In the genomic region with DNA sequence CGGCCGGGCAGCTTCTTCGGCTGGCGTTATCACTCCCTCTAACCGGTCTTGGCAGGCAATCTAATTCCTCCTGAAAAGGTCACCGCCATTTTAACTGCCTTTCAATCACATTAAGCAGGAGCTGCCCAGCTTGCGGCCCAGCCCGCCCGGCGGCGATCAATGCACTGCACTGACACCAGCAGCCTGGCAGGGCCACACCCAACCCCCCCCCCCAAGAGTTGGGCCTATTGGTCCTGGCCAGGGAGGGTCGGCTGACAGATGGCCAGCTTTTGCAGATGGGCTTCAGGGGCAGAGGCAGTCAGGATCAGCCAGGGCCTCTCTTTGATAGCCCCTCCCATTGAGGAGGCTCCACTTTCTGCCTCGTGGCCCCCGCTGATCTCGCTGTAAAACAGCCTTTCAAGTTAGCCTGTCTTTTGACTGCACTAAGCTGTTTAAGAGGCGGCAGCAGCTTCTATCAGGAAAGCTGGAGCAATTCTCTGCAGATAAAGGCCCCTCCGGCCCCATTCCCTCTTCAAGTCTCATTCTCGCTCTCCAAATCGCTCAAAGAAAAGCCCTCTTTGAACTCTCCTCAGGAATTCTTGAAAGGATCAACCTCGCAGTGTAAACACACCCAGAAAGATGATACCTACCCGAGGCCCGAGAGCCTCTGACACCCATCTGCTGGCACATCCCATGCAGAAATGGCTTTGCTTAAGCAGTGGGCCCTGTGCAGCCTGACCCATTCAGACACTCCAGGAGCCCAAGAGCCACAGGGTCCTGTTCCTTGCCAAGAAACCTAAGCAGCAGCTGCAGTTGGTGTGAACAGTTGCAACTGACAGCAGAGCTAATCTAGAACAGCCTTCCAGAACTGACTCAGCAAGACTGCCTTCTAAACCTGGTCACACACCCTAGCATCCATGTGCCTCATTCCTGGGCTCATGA, we compare ENCODE assay signal across 10 mouse cellular contexts. TPM values are rescaled to one million over a fixed set of nuclear protein-coding genes. Genes with fewer than 3 reads are reported as not detected.
DNase-seq lines count a peak whose midpoint lies in the region; ATAC-seq and TF ChIP-seq lines count a peak whose summit lies in the region.
"Had no signal": no experiment of that assay in that cellular context is flagged by ENCODE, and none has a peak within 500 bp of the region (broad histone marks: within the 10 kb centered on the region; RNA-seq: fewer than 3 reads in every experiment).

No protein-coding gene starts in this region.

- no peaks in the 10 kb centered on the region for H3K9me3 ChIP-seq in heart, embryonic 16.5 days (replicated peaks; ENCODE audit: control insufficient read depth, low read length)
- H3K9me3 ChIP-seq in embryonic facial prominence, embryonic 11.5 days (replicated peaks; ENCODE audit: control insufficient read depth, low read length) = no peaks in the 10 kb centered on the region
- no peaks in the 10 kb centered on the region for H3K9me3 ChIP-seq in intestine, embryonic 16.5 days (ENCODE audit: control insufficient read depth, low read length)

- 0 out of 2 replicates have a peak, but pooled peaks have one; percentile 13 for ATAC-seq in heart, embryonic 16.5 days (replicated peaks; ENCODE audit: extremely low read depth, insufficient read depth, low FRiP score)
- peak; percentile 71 for ATAC-seq in embryonic facial prominence, embryonic 11.5 days (replicated peaks; ENCODE audit: insufficient number of reproducible peaks, low FRiP score, low TSS enrichment, low read depth)
- peak; percentile 60 for ATAC-seq in intestine, embryonic 16.5 days
- ATAC-seq: Patski had no signal

- 31% methylated on average over 22 of the region's 22 CpGs for WGBS in heart, embryonic 16.5 days
- 43% methylated on average over 22 of the region's 22 CpGs for WGBS in embryonic facial prominence, embryonic 11.5 days
- 27% methylated on average over 22 of the region's 22 CpGs for WGBS in intestine, embryonic 16.5 days

- H3K27me3 ChIP-seq in heart, embryonic 16.5 days (ENCODE audit: control insufficient read depth, insufficient read depth, low read length) = no peaks in the 10 kb centered on the region
- H3K27me3 ChIP-seq in embryonic facial prominence, embryonic 11.5 days (ENCODE audit: control insufficient read depth, insufficient read depth, low read length) = no peaks in the 10 kb centered on the region
- H3K27me3 ChIP-seq in intestine, embryonic 16.5 days (replicated peaks; ENCODE audit: control insufficient read depth, insufficient read depth, low read length) = no peaks in the 10 kb centered on the region
- H3K27me3 ChIP-seq: Patski had no signal

- peaks cover 33% of the 10 kb centered on the region for H3K36me3 ChIP-seq in heart, embryonic 16.5 days (ENCODE audit: control insufficient read depth, insufficient read depth)
- H3K36me3 ChIP-seq in embryonic facial prominence, embryonic 11.5 days (replicated peaks; ENCODE audit: control insufficient read depth, insufficient read depth, low read depth, low read length) = peaks cover 12% of the 10 kb centered on the region
- H3K36me3 ChIP-seq in intestine, embryonic 16.5 days (ENCODE audit: control insufficient read depth, insufficient read depth, low read length) = peaks cover 12% of the 10 kb centered on the region

- no peak for DNase-seq in heart, adult 11 months
- DNase-seq in embryonic facial prominence, embryonic 11.5 days (ENCODE audit: low spot score) = peak; percentile 43
- peak; percentile 78 for DNase-seq in retina, embryonic 14.5 days (ENCODE audit: low spot score)
- no peak for DNase-seq in left cerebral cortex, adult 2 months (ENCODE audit: extremely low spot score in 1 of 2, low spot score in 2 of 2)
- DNase-seq in B cell, adult 2 months = no peak
- no peak for DNase-seq in lung, postnatal 4 days

- intact Hi-C loops in left cerebral cortex, adult 2 months (cut with DNase I) = no loop called here

- peak overlapping the region; percentile 22; the same call in 1 of the 2 replicates for H3K9ac ChIP-seq in heart, embryonic 16.5 days (ENCODE audit: low read length)
- H3K9ac ChIP-seq in embryonic facial prominence, embryonic 11.5 days (replicated peaks; ENCODE audit: low read length) = no peak overlapping the region
- no peak overlapping the region; the same call in 1 of the 2 replicates for H3K9ac ChIP-seq in intestine, embryonic 16.5 days (ENCODE audit: low read depth, low read length)

- TF ChIP-seq CTCF in left cerebral cortex, adult 2 months (IDR thresholded peaks at IDR 0.05) = no peak

- H3K4me1 ChIP-seq in heart, embryonic 16.5 days (ENCODE audit: control insufficient read depth, insufficient read depth, low read length) = peaks cover 31% of the 10 kb centered on the region
- peaks cover 4% of the 10 kb centered on the region for H3K4me1 ChIP-seq in embryonic facial prominence, embryonic 11.5 days (ENCODE audit: control insufficient read depth, insufficient read depth, low read length)
- H3K4me1 ChIP-seq in intestine, embryonic 16.5 days (ENCODE audit: control insufficient read depth, insufficient read depth, low read length) = peaks cover 43% of the 10 kb centered on the region

- H3K4me3 ChIP-seq in heart, embryonic 16.5 days (ENCODE audit: low read length) = no peak overlapping the region
- no peak overlapping the region for H3K4me3 ChIP-seq in embryonic facial prominence, embryonic 11.5 days (ENCODE audit: low read depth, low read length)
- no peak overlapping the region for H3K4me3 ChIP-seq in intestine, embryonic 16.5 days (ENCODE audit: low read length)
- no peak overlapping the region for H3K4me3 ChIP-seq in left cerebral cortex, adult 2 months

- H3K27ac ChIP-seq in heart, embryonic 16.5 days (ENCODE audit: low read length) = no peak overlapping the region
- H3K27ac ChIP-seq in embryonic facial prominence, embryonic 11.5 days (replicated peaks; ENCODE audit: low read depth, low read length) = peak overlapping the region; percentile 38; the same call in 1 of the 2 replicates
- no peak overlapping the region for H3K27ac ChIP-seq in intestine, embryonic 16.5 days (ENCODE audit: low read length)
- H3K27ac ChIP-seq in left cerebral cortex, adult 2 months = no peak overlapping the region; the same call in 1 of the 2 replicates

- H3K4me2 ChIP-seq in heart, embryonic 16.5 days (ENCODE audit: low read depth, low read length) = no peak overlapping the region
- no peak overlapping the region for H3K4me2 ChIP-seq in embryonic facial prominence, embryonic 11.5 days (ENCODE audit: low read depth, low read length)
- H3K4me2 ChIP-seq in intestine, embryonic 16.5 days (ENCODE audit: low read depth, low read length) = 0 out of 2 replicates have a peak overlapping the region, but pooled peaks have one; percentile 21
- H3K4me2 ChIP-seq: liver, embryonic 11.5 days had no signal

RNA-seq across cellular contexts. Expression of gene Armh1, which starts 31.6 kb away (rescaled TPM):
- 0.85 and 0.95 TPM in 2 replicates for polyA plus RNA-seq in heart, embryonic 16.5 days (2015; fragmentation: Nextera tagmentation; extraction: Ambion mirVana)
- polyA plus RNA-seq in embryonic facial prominence, embryonic 11.5 days (2014; fragmentation: Nextera tagmentation; extraction: Ambion mirVana) = 0.17 TPM in 1 of 2 replicates, not detected in the other
- polyA plus RNA-seq in intestine, embryonic 16.5 days (2015; fragmentation: Nextera tagmentation; extraction: Ambion mirVana) = 0.40 and 0.47 TPM in 2 replicates
- total RNA-seq in left cerebral cortex, adult 2 months (2021) = under 1 TPM in 1 of 2 experiments, not detected in 1; 0.63 TPM
- polyA plus RNA-seq: liver, embryonic 11.5 days had no signal

RNA-seq across cellular contexts. Expression of gene Tmem53, which starts 31.8 kb away (rescaled TPM):
- polyA plus RNA-seq in heart, embryonic 16.5 days (2015; fragmentation: Nextera tagmentation; extraction: Ambion mirVana) = 36.8 and 39.9 TPM in 2 replicates
- 9.3 and 10.6 TPM in 2 replicates for polyA plus RNA-seq in embryonic facial prominence, embryonic 11.5 days (2014; fragmentation: Nextera tagmentation; extraction: Ambion mirVana)
- 11.2 and 11.8 TPM in 2 replicates for polyA plus RNA-seq in intestine, embryonic 16.5 days (2015; fragmentation: Nextera tagmentation; extraction: Ambion mirVana)
- 1 to 10 TPM; 5.0 to 5.4 TPM for total RNA-seq in left cerebral cortex, adult 2 months (2021)

Comparison
In these comparisons a context has a peak if more than half of its experiments do, and no peak if none do; other contexts are left out.
1. ATAC-seq: peak in every context shown above with its lines; median percentile 71 in embryonic facial prominence, embryonic 11.5 days; 60 in intestine, embryonic 16.5 days; 13 in heart, embryonic 16.5 days.
2. DNase-seq: peak in embryonic facial prominence, embryonic 11.5 days (single experiment) and retina, embryonic 14.5 days (single experiment); none in heart, adult 11 months (single experiment), left cerebral cortex, adult 2 months (0 of 2), B cell, adult 2 months (0 of 2) and lung, postnatal 4 days (0 of 2).